Mouse (Mus musculus) urinary bladder, postnatal 4 days (tissue): Measurements from ENCODE around the gene Olfr58.
"Not testable (repeated sequence)": the region's sequence is repeated elsewhere in the genome, so short reads cannot be mapped to it uniquely, and the experiment has no call there.

Experiments used
- DNase-seq, 2 experiments: peaks; one replicate each; pipeline ENCODE4 v3.0.0; 2021 to 2022; ENCODE audit warnings: low spot score in 2 of 2

Olfr58 gene

GRCm38 (mm10) chr9:19779983-19780382 is at the start of gene Olfr58:
Gene Olfr58 (plus strand): TSS chr9:19780283.
- no peak for DNase-seq

DNA sequence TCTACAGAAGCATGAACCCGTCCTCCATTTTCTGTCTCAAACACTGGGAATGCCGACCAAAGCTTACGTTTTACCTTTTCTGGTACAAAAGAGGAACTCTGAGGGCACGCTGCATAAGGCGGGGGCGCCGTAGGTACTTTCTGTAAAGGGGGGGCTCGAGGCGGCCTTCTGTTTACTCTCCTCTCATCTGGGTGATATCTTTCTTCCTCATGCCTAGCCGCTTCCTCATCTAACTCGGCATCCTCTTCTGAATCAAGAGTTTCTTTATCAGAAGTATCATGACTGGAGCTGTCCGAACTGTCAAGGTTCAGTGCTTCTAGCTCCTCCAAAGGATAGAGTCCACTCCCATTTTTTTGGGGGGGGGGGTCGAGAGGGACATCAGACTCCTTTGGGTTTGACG is 10.9 kb upstream of the Olfr58 start:
- DNase-seq, result no peak

GRCm38 (mm10) chr9:19769701-19770100 is 10.4 kb upstream of the Olfr58 start:
- DNase-seq, result no peak

DNA sequence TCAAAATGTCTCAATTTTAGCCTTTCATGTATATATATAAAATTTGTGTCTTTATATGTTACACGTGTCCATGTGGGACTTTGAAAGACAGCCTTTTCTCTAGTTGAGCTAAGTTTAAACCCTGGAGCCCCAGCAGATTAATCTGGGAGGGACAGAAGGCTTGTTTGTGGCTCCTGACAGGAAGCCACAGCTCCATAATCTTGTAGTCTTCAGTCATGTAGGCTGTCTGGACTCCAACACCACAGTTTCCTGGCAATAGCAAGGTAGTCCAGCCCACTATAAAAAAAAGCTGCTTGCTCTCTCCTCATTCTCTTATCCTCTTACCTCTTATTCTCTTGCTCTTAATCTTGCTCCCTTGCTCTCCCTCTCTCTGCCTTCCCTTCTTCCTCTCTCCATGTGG is 22.9 kb downstream of the Olfr58 start:
- DNase-seq, result no peak

- DNase-seq, result not testable (repeated sequence)
Observed at GRCm38 (mm10) chr9:19804606-19805005, 24.5 kb downstream of the Olfr58 start, which contains the start of gene Olfr859. Gene Olfr859 (plus strand): TSS chr9:19804906.
